Mouse (Mus musculus): ENCODE data around the gene Wipf1.

DNA sequence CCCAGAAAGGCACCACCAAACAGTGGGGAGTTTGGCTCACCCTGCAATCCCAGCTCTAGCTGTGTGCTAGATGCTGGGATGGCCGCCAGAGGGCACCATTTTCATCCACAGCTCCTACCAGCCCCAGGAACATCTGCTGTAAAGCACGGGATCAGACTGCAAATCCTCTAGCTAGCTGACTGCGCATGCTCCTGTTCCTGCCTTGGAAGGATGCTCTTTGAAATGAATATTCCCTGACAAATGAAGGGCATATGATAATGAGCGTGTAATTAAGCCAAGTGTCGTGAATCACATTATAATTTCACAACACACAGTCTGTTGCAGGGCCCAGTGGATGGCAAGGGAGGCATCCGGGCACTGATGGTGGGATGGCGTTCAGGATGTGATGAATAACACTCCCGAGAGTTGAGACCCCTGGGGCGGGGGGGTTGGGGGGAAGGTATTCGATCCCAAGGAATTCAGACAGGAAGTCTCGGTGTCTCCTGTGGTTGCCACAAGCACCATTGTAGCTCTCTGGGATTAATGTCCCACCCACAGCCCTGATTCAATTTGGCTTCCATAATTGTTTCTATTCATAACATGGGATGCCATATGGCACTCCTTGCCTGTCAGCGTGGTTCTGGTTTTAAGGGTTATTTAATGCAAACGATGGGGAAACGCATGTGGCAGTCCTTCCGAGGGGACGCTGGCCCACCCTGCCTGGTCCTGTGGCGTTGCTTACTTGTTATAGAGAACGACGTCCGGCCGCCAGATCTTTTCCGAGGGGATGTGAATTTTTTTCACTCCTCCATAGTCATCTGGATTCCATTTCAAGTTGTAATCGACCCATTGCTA lies 43.2 kb upstream of the Wipf1 start:
- TF ChIP-seq POLR2A (IDR thresholded peaks at IDR 0.05; ENCODE audit: insufficient read length, low read depth) (no peak), CEBPB (IDR thresholded peaks at IDR 0.05; ENCODE audit: insufficient read depth, poor library complexity, severe bottlenecking) (no peak), MAX (IDR thresholded peaks at IDR 0.05; ENCODE audit: low read depth) (no peak), MYOD1 (IDR thresholded peaks at IDR 0.05; ENCODE audit: control insufficient read depth in 1 of 3, insufficient read length in 2 of 3, low read depth in 2 of 3) (peak in 2 of 3 experiments; percentile 2 to 45), MYOG (IDR thresholded peaks at IDR 0.05; ENCODE audit: control insufficient read depth in 1 of 3, insufficient read depth in 1 of 3, insufficient read length in 2 of 3, low read depth in 2 of 3) (peak in 1 of 3 experiments; percentile 60)
